In the genomic region with DNA sequence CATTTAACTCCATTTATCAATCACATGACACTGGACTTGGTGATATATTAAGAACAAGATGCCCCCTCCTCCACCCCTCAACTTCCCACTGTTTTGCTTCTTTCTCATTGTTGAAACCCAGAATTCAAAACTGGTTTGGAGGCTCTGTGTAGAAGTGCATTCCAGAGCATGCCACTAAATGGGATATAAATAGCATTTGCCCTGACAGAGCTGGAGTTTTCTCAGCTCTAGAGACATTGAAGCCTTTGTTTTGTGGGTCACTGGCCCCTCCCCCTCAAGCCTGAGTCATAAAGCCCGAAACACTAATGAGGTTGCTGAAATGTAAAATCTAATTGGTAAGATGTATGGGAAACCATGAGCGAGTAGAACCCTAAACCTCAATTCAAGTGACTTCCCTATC, we compare ENCODE assay signal across 9 mouse cellular contexts.
DNase-seq lines count a peak whose midpoint lies in the region.
"Had no signal": no experiment of that assay in that cellular context is flagged by ENCODE, and none has a peak within 500 bp of the region (broad histone marks: within the 10 kb centered on the region; RNA-seq: fewer than 3 reads in every experiment).

No protein-coding gene starts in this region.

- H3K27me3 ChIP-seq in limb, embryonic 10.5 days (ENCODE audit: low read depth, poor library complexity, severe bottlenecking), result no peaks in the 10 kb centered on the region
- H3K27me3 ChIP-seq: neural tube, embryonic 13.5 days had no signal

- H3K4me1 ChIP-seq in limb, embryonic 10.5 days, result peaks cover 38% of the 10 kb centered on the region

- no peak overlapping the region for H3K4me3 ChIP-seq in limb, embryonic 10.5 days
- H3K4me3 ChIP-seq: neural tube, embryonic 13.5 days had no signal

- WGBS in limb, embryonic 10.5 days, result 33% methylated on average over 2 of the region's 2 CpGs

- DNase-seq in cerebellum, adult 9-10 months, result peak; percentile 44
- no peak for DNase-seq in cerebellum, adult 8-10 months
- DNase-seq in layer of hippocampus, adult 11-12 months (ENCODE audit: low spot score), result peak; percentile 52
- DNase-seq in layer of hippocampus, adult 9-10 months (ENCODE audit: low spot score), result no peak
- peak; percentile 23 for DNase-seq in embryo, embryonic 11.5 days (ENCODE audit: low read depth, low spot score)
- DNase-seq in limb, embryonic 10.5 days (ENCODE audit: low spot score), result peak; percentile 40
- DNase-seq in adrenal gland, postnatal 36 days, result no peak
- DNase-seq in right cerebral cortex, adult 2 months (ENCODE audit: low spot score in 2 of 2), result no peak

- no peaks in the 10 kb centered on the region for H3K36me3 ChIP-seq in limb, embryonic 10.5 days
- H3K36me3 ChIP-seq: neural tube, embryonic 13.5 days had no signal

- H3K27ac ChIP-seq in limb, embryonic 10.5 days, result peak overlapping the region; percentile 73; the same call in 1 of the 2 replicates
- H3K27ac ChIP-seq: neural tube, embryonic 13.5 days had no signal

- no peaks in the 10 kb centered on the region for H3K9me3 ChIP-seq in limb, embryonic 10.5 days (replicated peaks)
- H3K9me3 ChIP-seq: neural tube, embryonic 13.5 days had no signal

Comparison
In these comparisons a context has a peak if more than half of its experiments do, and no peak if none do; other contexts are left out.
1. DNase-seq: peak in cerebellum, adult 9-10 months (single experiment), layer of hippocampus, adult 11-12 months (single experiment), embryo, embryonic 11.5 days (single experiment) and limb, embryonic 10.5 days (single experiment); none in cerebellum, adult 8-10 months (single experiment), layer of hippocampus, adult 9-10 months (single experiment), adrenal gland, postnatal 36 days (0 of 2) and right cerebral cortex, adult 2 months (0 of 2).